ENCODE assay signal across 26 mouse cellular contexts in the genomic region with DNA sequence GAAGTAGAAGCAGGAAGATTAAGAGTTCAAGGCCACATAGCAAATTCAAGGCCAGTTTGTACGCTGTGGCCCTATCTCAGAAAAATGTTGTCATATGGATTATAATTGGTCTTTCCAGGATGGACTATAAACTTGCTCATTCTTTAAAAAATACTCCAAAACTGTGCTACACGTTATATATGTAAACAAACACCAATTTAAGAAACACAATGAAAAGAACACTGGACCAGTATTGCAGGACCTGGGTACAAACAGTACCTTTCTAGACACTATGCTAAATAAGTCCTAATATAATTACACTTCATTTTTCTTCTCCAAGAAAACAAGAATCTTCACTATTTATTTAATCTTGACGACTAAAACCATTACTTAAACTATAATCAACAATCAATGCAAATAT. TPM values are rescaled to one million over a fixed set of nuclear protein-coding genes. Genes with fewer than 3 reads are reported as not detected.
DNase-seq lines count a peak whose midpoint lies in the region; ATAC-seq and TF ChIP-seq lines count a peak whose summit lies in the region.
"Had no signal": no experiment of that assay in that cellular context is flagged by ENCODE, and none has a peak within 500 bp of the region (broad histone marks: within the 10 kb centered on the region; RNA-seq: fewer than 3 reads in every experiment).

No protein-coding gene starts in this region.

- no peaks in the 10 kb centered on the region for H3K9me3 ChIP-seq in heart, postnatal 0 days (replicated peaks; ENCODE audit: control insufficient read depth, low read length)
- H3K9me3 ChIP-seq in heart, embryonic 11.5 days (replicated peaks; ENCODE audit: control insufficient read depth, low read length): no peaks in the 10 kb centered on the region
- no peaks in the 10 kb centered on the region for H3K9me3 ChIP-seq in liver, postnatal 0 days (ENCODE audit: low read length)
- no peaks in the 10 kb centered on the region for H3K9me3 ChIP-seq in intestine, postnatal 0 days (ENCODE audit: control insufficient read depth)
- H3K9me3 ChIP-seq: embryonic facial prominence, embryonic 13.5 days; embryonic facial prominence, embryonic 15.5 days; forebrain, embryonic 10.5 days; forebrain, embryonic 12.5 days; G1E had no signal

- no peaks in the 10 kb centered on the region for H3K36me3 ChIP-seq in heart, postnatal 0 days (replicated peaks; ENCODE audit: control insufficient read depth, insufficient read depth, low read length)
- no peaks in the 10 kb centered on the region for H3K36me3 ChIP-seq in heart, embryonic 11.5 days (ENCODE audit: control insufficient read depth, insufficient read depth, low read length)
- peaks cover 2% of the 10 kb centered on the region; the same call in 1 of the 2 replicates for H3K36me3 ChIP-seq in liver, adult 2 months (ENCODE audit: control insufficient read depth, insufficient read depth, low read length)
- no peaks in the 10 kb centered on the region; the same call in 1 of the 2 replicates for H3K36me3 ChIP-seq in liver, postnatal 0 days (replicated peaks; ENCODE audit: insufficient read depth, low read length)
- no peaks in the 10 kb centered on the region for H3K36me3 ChIP-seq in intestine, postnatal 0 days (ENCODE audit: control insufficient read depth, insufficient read depth)
- H3K36me3 ChIP-seq: embryonic facial prominence, embryonic 13.5 days; embryonic facial prominence, embryonic 15.5 days; forebrain, embryonic 12.5 days; G1E had no signal

- TF ChIP-seq EP300 in heart, postnatal 0 days (IDR thresholded peaks at IDR 0.05; ENCODE audit: low read depth): no peak
- TF ChIP-seq EP300 in liver, postnatal 0 days (IDR thresholded peaks at IDR 0.05; ENCODE audit: low read depth): no peak

- H3K4me2 ChIP-seq in heart, postnatal 0 days (ENCODE audit: low read depth, low read length): no peak overlapping the region
- H3K4me2 ChIP-seq in heart, embryonic 11.5 days: no peak overlapping the region
- H3K4me2 ChIP-seq in liver, postnatal 0 days (ENCODE audit: low read depth, low read length): no peak overlapping the region
- H3K4me2 ChIP-seq in intestine, postnatal 0 days (replicated peaks; ENCODE audit: low read depth): no peak overlapping the region
- H3K4me2 ChIP-seq: embryonic facial prominence, embryonic 13.5 days; embryonic facial prominence, embryonic 15.5 days; forebrain, embryonic 12.5 days had no signal

- no peak for TF ChIP-seq CTCF in heart, postnatal 0 days (IDR thresholded peaks at IDR 0.05; ENCODE audit: low read depth)
- no peak for TF ChIP-seq CTCF in liver, adult 2 months (IDR thresholded peaks at IDR 0.05; ENCODE audit: low read depth, low read length)
- no peak for TF ChIP-seq CTCF in liver, postnatal 0 days (IDR thresholded peaks at IDR 0.05; ENCODE audit: low read depth)
- TF ChIP-seq CTCF in intestine, postnatal 0 days (IDR thresholded peaks at IDR 0.05; ENCODE audit: low read depth): no peak

- DNase-seq in heart, postnatal 0 days (ENCODE audit: low spot score): no peak
- peak; percentile 46 for DNase-seq in liver, adult 2 months (ENCODE audit: extremely low read depth, low read depth, low spot score)
- DNase-seq in liver, postnatal 0 days: no peak
- DNase-seq in urinary bladder, adult 18-20 months (ENCODE audit: low spot score in 2 of 2): no peak
- no peak for DNase-seq in neural tube, embryonic 10.5 days (ENCODE audit: extremely low spot score, low spot score)
- DNase-seq: adrenal gland, adult 8-10 months; adrenal gland, postnatal 14 days; B cell, adult 2 months; cerebellum, adult 11 months; cerebellum, adult 18-20 months; cerebellum, adult 8-10 months; cerebellum, adult 9-11 months; cerebellum, postnatal 14 days; cerebellum, postnatal 36 days; embryo, embryonic 11 days had no signal

- H3K79me2 ChIP-seq in liver, adult 2 months (ENCODE audit: control insufficient read depth, insufficient read depth, low read length): peaks cover 17% of the 10 kb centered on the region

- no peak for ATAC-seq in heart, postnatal 0 days (ENCODE audit: insufficient read depth, low read depth)
- ATAC-seq in heart, embryonic 11.5 days (replicated peaks; ENCODE audit: insufficient number of reproducible peaks, low FRiP score, low TSS enrichment): no peak
- no peak for ATAC-seq in liver, postnatal 0 days
- no peak for ATAC-seq in intestine, postnatal 0 days
- ATAC-seq: forebrain, embryonic 14.5 days; Patski had no signal

- no peak overlapping the region for H3K9ac ChIP-seq in heart, postnatal 0 days (replicated peaks; ENCODE audit: low read depth, low read length)
- H3K9ac ChIP-seq in heart, embryonic 11.5 days (ENCODE audit: low read depth, low read length): no peak overlapping the region
- no peak overlapping the region for H3K9ac ChIP-seq in liver, adult 2 months (ENCODE audit: low read depth, low read length)
- no peak overlapping the region for H3K9ac ChIP-seq in liver, postnatal 0 days (replicated peaks)
- H3K9ac ChIP-seq in intestine, postnatal 0 days (ENCODE audit: low read depth, low read length): no peak overlapping the region
- H3K9ac ChIP-seq: embryonic facial prominence, embryonic 13.5 days; embryonic facial prominence, embryonic 15.5 days; forebrain, embryonic 12.5 days had no signal

- H3K27ac ChIP-seq in heart, postnatal 0 days (ENCODE audit: low read depth): 0 out of 2 replicates have a peak overlapping the region, but pooled peaks have one; percentile 25
- no peak overlapping the region for H3K27ac ChIP-seq in heart, embryonic 11.5 days (ENCODE audit: low read depth, low read length)
- H3K27ac ChIP-seq in liver, adult 2 months (replicated peaks; ENCODE audit: insufficient read depth, low read depth, low read length): peak overlapping the region; percentile 29; the same call in 1 of the 2 replicates
- H3K27ac ChIP-seq in liver, postnatal 0 days (ENCODE audit: low read depth): no peak overlapping the region
- H3K27ac ChIP-seq in intestine, postnatal 0 days (ENCODE audit: low read depth, low read length): 0 out of 2 replicates have a peak overlapping the region, but pooled peaks have one; percentile 50
- H3K27ac ChIP-seq: embryonic facial prominence, embryonic 13.5 days; embryonic facial prominence, embryonic 15.5 days; forebrain, embryonic 10.5 days; forebrain, embryonic 12.5 days had no signal

- 79% methylated on average over 3 of the region's 3 CpGs for WGBS in heart, postnatal 0 days
- 79% methylated on average over 3 of the region's 3 CpGs for WGBS in heart, embryonic 11.5 days (ENCODE audit: insufficient replicate concordance)
- WGBS in liver, adult 2 months: 31% methylated on average over 3 of the region's 3 CpGs
- WGBS in liver, postnatal 0 days (ENCODE audit: insufficient replicate concordance): 53% methylated on average over 3 of the region's 3 CpGs
- 40% methylated on average over 3 of the region's 3 CpGs for WGBS in intestine, postnatal 0 days

- no peaks in the 10 kb centered on the region for H3K27me3 ChIP-seq in heart, postnatal 0 days (ENCODE audit: control insufficient read depth, insufficient read depth, low read length)
- H3K27me3 ChIP-seq in heart, embryonic 11.5 days (ENCODE audit: control insufficient read depth, insufficient read depth, low read length): no peaks in the 10 kb centered on the region
- H3K27me3 ChIP-seq in liver, adult 2 months (ENCODE audit: control insufficient read depth, insufficient read depth, low read length): no peaks in the 10 kb centered on the region
- no peaks in the 10 kb centered on the region for H3K27me3 ChIP-seq in liver, postnatal 0 days (ENCODE audit: insufficient read depth, low read length)
- no peaks in the 10 kb centered on the region for H3K27me3 ChIP-seq in intestine, postnatal 0 days (replicated peaks; ENCODE audit: control insufficient read depth, insufficient read depth, low read length)
- H3K27me3 ChIP-seq: CH12.LX; embryonic facial prominence, embryonic 13.5 days; embryonic facial prominence, embryonic 15.5 days; forebrain, embryonic 12.5 days; Patski had no signal

- no peak for TF ChIP-seq POLR2A in liver, adult 2 months (IDR thresholded peaks at IDR 0.05; ENCODE audit: extremely low read depth, insufficient read depth, low read length)

- peaks cover 10% of the 10 kb centered on the region; the same call in 1 of the 2 replicates for H3K4me1 ChIP-seq in heart, postnatal 0 days (ENCODE audit: control insufficient read depth, insufficient read depth)
- no peaks in the 10 kb centered on the region for H3K4me1 ChIP-seq in heart, embryonic 11.5 days (ENCODE audit: control insufficient read depth, insufficient read depth, low read length)
- H3K4me1 ChIP-seq in liver, adult 2 months (ENCODE audit: control insufficient read depth, insufficient read depth, low read length): peaks cover 18% of the 10 kb centered on the region
- peaks cover 5% of the 10 kb centered on the region; the same call in 1 of the 2 replicates for H3K4me1 ChIP-seq in liver, postnatal 0 days (ENCODE audit: insufficient read depth)
- no peaks in the 10 kb centered on the region; the same call in 1 of the 2 replicates for H3K4me1 ChIP-seq in intestine, postnatal 0 days (replicated peaks; ENCODE audit: control insufficient read depth, insufficient read depth, low read length)
- H3K4me1 ChIP-seq: embryonic facial prominence, embryonic 13.5 days; embryonic facial prominence, embryonic 15.5 days; forebrain, embryonic 10.5 days; forebrain, embryonic 12.5 days had no signal

- H3K4me3 ChIP-seq in heart, postnatal 0 days (ENCODE audit: low read depth, low read length): no peak overlapping the region
- H3K4me3 ChIP-seq in heart, embryonic 11.5 days (ENCODE audit: low read depth, low read length): no peak overlapping the region
- H3K4me3 ChIP-seq in liver, adult 2 months (ENCODE audit: insufficient read depth, low read depth, low read length): no peak overlapping the region
- no peak overlapping the region for H3K4me3 ChIP-seq in liver, postnatal 0 days (ENCODE audit: low read depth, low read length)
- no peak overlapping the region for H3K4me3 ChIP-seq in intestine, postnatal 0 days (ENCODE audit: low read depth, low read length)
- H3K4me3 ChIP-seq: embryonic facial prominence, embryonic 13.5 days; embryonic facial prominence, embryonic 15.5 days; erythroblast, embryonic 14.5 days; forebrain, embryonic 10.5 days; forebrain, embryonic 12.5 days had no signal

RNA-seq across cellular contexts. Expression of gene Pik3c2a, which starts 11.6 kb away (rescaled TPM):
- 27.1 and 30.9 TPM in 2 replicates for total RNA-seq in heart, postnatal 0 days (2014; rRNA removed; ENCODE audit: low replicate concordance)
- 7.1 and 7.6 TPM in 2 replicates for polyA plus RNA-seq in heart, postnatal 0 days (2015; fragmentation: Nextera tagmentation; extraction: Ambion mirVana)
- polyA plus RNA-seq in heart, embryonic 11.5 days (2014; fragmentation: Nextera tagmentation; extraction: Ambion mirVana): 24.7 and 29.5 TPM in 2 replicates
- 39.7 and 40.7 TPM in 2 replicates for total RNA-seq in liver, adult 2 months (2014; rRNA removed)
- polyA plus RNA-seq in liver, adult 2 months (2012; rRNA removed): 1.7 and 1.8 TPM in 2 replicates
- polyA plus RNA-seq in liver, postnatal 0 days (2015; fragmentation: Nextera tagmentation; extraction: Ambion mirVana): 4.1 and 4.8 TPM in 2 replicates
- 21.5 and 26.4 TPM in 2 replicates for polyA plus RNA-seq in intestine, postnatal 0 days (2015; fragmentation: Nextera tagmentation; extraction: Ambion mirVana)
- polyA plus RNA-seq: erythroblast, embryonic 14.5 days had no signal

Comparison
In these comparisons a context has a peak if more than half of its experiments do, and no peak if none do; other contexts are left out.
1. H3K27ac ChIP-seq: peak in heart, postnatal 0 days (single experiment), liver, adult 2 months (single experiment) and intestine, postnatal 0 days (single experiment); none in heart, embryonic 11.5 days (single experiment) and liver, postnatal 0 days (single experiment).